Mouse (Mus musculus) stomach, embryonic 15.5 days (tissue): ENCODE results near the gene Crb2. TPM values are rescaled to one million over a fixed set of nuclear protein-coding genes. Genes with fewer than 3 reads are reported as not detected.

Experiments
- ATAC-seq: fragments of 200-750 bp; cut with Nextera tagmentation; 2 replicates; pipeline ENCODE4 v1.8.0; 2017; ENCODE audit warnings: low read depth, moderate number of reproducible peaks, moderate TSS enrichment; ENCODE audit not compliant: insufficient read depth, low FRiP score
- H3K27ac ChIP-seq: fragments of 300-500 bp; sonication (generic); 2 replicates; pipeline ENCODE4 v1.5.1; 2015; ENCODE audit warnings: mild to moderate bottlenecking, inconsistent platforms
- H3K27me3 ChIP-seq: fragments of 300-500 bp; sonication (generic); replicated peaks from 2 replicates; pipeline ENCODE4 v1.6.1; 2015; ENCODE audit warnings: inconsistent platforms
- H3K36me3 ChIP-seq: fragments of 300-500 bp; sonication (generic); 2 replicates; pipeline ENCODE4 v1.6.1; 2015; ENCODE audit warnings: inconsistent platforms
- H3K4me1 ChIP-seq: fragments of 300-500 bp; sonication (generic); 2 replicates; pipeline ENCODE4 v1.6.1; 2015; ENCODE audit warnings: inconsistent platforms
- H3K4me2 ChIP-seq: fragments of 300-500 bp; sonication (generic); 2 replicates; pipeline ENCODE4 v1.6.1; 2015; ENCODE audit warnings: mild to moderate bottlenecking, inconsistent platforms
- H3K4me3 ChIP-seq: fragments of 300-500 bp; sonication (generic); replicated peaks from 2 replicates; pipeline ENCODE4 v1.5.1; 2015; ENCODE audit warnings: inconsistent platforms
- H3K9ac ChIP-seq: fragments of 300-500 bp; sonication (generic); 2 replicates; pipeline ENCODE4 v1.6.1; 2015; ENCODE audit warnings: inconsistent platforms
- H3K9me3 ChIP-seq: fragments of 300-500 bp; sonication (generic); 2 replicates; pipeline ENCODE4 v1.6.1; 2016; ENCODE audit warnings: inconsistent platforms
- WGBS: fragments of 180-500 bp; shearing (Covaris S2); methylation state at CpG from one replicate; pipeline ENCODE4 v1.1.7; 2015; 5-methylcytosine and 5-hydroxymethylcytosine counted together
- polyA plus RNA-seq: library from polyadenylated mRNA; unstranded; fragments of >200 nt; fragmentation: Nextera tagmentation; extraction: Ambion mirVana; gene quantifications from 2 replicates; pipeline ENCODE4 v1.2.1, GENCODE M21; 2015

Gene Crb2
- polyA plus RNA-seq, 1 experiment from 2014 or later, result 2.0 TPM

- no peaks in the 10 kb centered on the region for H3K27me3 ChIP-seq
- 0 out of 2 replicates have a peak, but pooled peaks cover 9% of the 10 kb centered on the region for H3K4me1 ChIP-seq
- no peak overlapping the region for H3K4me2 ChIP-seq
- no peaks in the 10 kb centered on the region for H3K9me3 ChIP-seq
- WGBS, result 75% methylated on average over 1 of the region's 1 CpGs
- no peak overlapping the region for H3K9ac ChIP-seq
- no peaks in the 10 kb centered on the region for H3K36me3 ChIP-seq
- no peak overlapping the region for H3K4me3 ChIP-seq
- H3K27ac ChIP-seq, result no peak overlapping the region
- ATAC-seq, result no peak
These were observed 24.9 kb upstream of the Crb2 start for GRCm38 (mm10) chr2:37751114-37751513.

GRCm38 (mm10) chr2:37756220-37756930 lies 19.7 kb upstream of the Crb2 start:
- no peak overlapping the region for H3K4me2 ChIP-seq
- ATAC-seq, result no peak

GRCm38 (mm10) chr2:37757016-37757415 lies 19.0 kb upstream of the Crb2 start:
- no peaks in the 10 kb centered on the region for H3K9me3 ChIP-seq
- 75% methylated on average over 5 of the region's 5 CpGs for WGBS
- H3K9ac ChIP-seq, result no peak overlapping the region
- peaks cover 9% of the 10 kb centered on the region for H3K4me1 ChIP-seq
- no peak overlapping the region for H3K4me2 ChIP-seq
- no peaks in the 10 kb centered on the region for H3K36me3 ChIP-seq
- no peak overlapping the region for H3K27ac ChIP-seq
- H3K27me3 ChIP-seq, result 0 out of 2 replicates have a peak, but pooled peaks cover 6% of the 10 kb centered on the region
- no peak for ATAC-seq
- H3K4me3 ChIP-seq, result no peak overlapping the region

More at GRCm38 (mm10) chr2:37756220-37756930, 19.7 kb upstream of the Crb2 start:
- Histone ChIP-seq H3K4me3 (no peak overlapping the region), H3K27ac (no peak overlapping the region), H3K36me3 (no peaks in the 10 kb centered on the region), H3K4me1 (peaks cover 9% of the 10 kb centered on the region), H3K27me3 (0 out of 2 replicates have a peak, but pooled peaks cover 6% of the 10 kb centered on the region), H3K9me3 (no peaks in the 10 kb centered on the region), H3K9ac (no peak overlapping the region)
- 73% methylated on average over 2 of the region's 2 CpGs for WGBS

GRCm38 (mm10) chr2:37757784-37758183 lies 18.3 kb upstream of the Crb2 start:
- Histone ChIP-seq H3K27ac (no peak overlapping the region), H3K36me3 (no peaks in the 10 kb centered on the region), H3K9me3 (no peaks in the 10 kb centered on the region), H3K27me3 (0 out of 2 replicates have a peak, but pooled peaks cover 6% of the 10 kb centered on the region), H3K4me3 (no peak overlapping the region), H3K4me1 (peaks cover 9% of the 10 kb centered on the region), H3K4me2 (peak overlapping the region; percentile 16; the same call in 1 of the 2 replicates), H3K9ac (no peak overlapping the region)
- 81% methylated on average over 4 of the region's 4 CpGs for WGBS
- ATAC-seq, result no peak

GRCm38 (mm10) chr2:37758343-37759015 lies 17.6 kb upstream of the Crb2 start:
- WGBS, result 23% methylated on average over 21 of the region's 21 CpGs
- H3K4me3 ChIP-seq, result 0 out of 2 replicates have a peak overlapping the region, but pooled peaks have one; percentile 9
- no peak overlapping the region for H3K9ac ChIP-seq
- H3K9me3 ChIP-seq, result no peaks in the 10 kb centered on the region
- H3K4me1 ChIP-seq, result peaks cover 11% of the 10 kb centered on the region
- ATAC-seq, result 0 out of 2 replicates have a peak, but pooled peaks have one; percentile 12
- H3K36me3 ChIP-seq, result no peaks in the 10 kb centered on the region
- H3K27me3 ChIP-seq, result 0 out of 2 replicates have a peak, but pooled peaks cover 6% of the 10 kb centered on the region
- H3K27ac ChIP-seq, result no peak overlapping the region
- peak overlapping the region; percentile 16 for H3K4me2 ChIP-seq

- Histone ChIP-seq H3K4me1 (peaks cover 19% of the 10 kb centered on the region), H3K27me3 (peaks cover 13% of the 10 kb centered on the region; the same call in 1 of the 2 replicates), H3K9ac (no peak overlapping the region), H3K36me3 (no peaks in the 10 kb centered on the region), H3K4me2 (no peak overlapping the region), H3K27ac (no peak overlapping the region), H3K4me3 (no peak overlapping the region), H3K9me3 (no peaks in the 10 kb centered on the region)
- 51% methylated on average over 6 of the region's 6 CpGs for WGBS
- no peak for ATAC-seq
These were observed 15.4 kb upstream of the Crb2 start for GRCm38 (mm10) chr2:37760633-37761032.

- 21% methylated on average over 3 of the region's 3 CpGs for WGBS
- Histone ChIP-seq H3K36me3 (no peaks in the 10 kb centered on the region), H3K4me3 (no peak overlapping the region), H3K27me3 (peaks cover 18% of the 10 kb centered on the region; the same call in 1 of the 2 replicates), H3K27ac (no peak overlapping the region), H3K4me2 (no peak overlapping the region), H3K9me3 (no peaks in the 10 kb centered on the region), H3K9ac (no peak overlapping the region), H3K4me1 (peaks cover 33% of the 10 kb centered on the region)
- no peak for ATAC-seq
These were observed 12.4 kb upstream of the Crb2 start for GRCm38 (mm10) chr2:37763638-37764037.

- Histone ChIP-seq H3K4me1 (peaks cover 37% of the 10 kb centered on the region), H3K9ac (no peak overlapping the region), H3K27me3 (peaks cover 24% of the 10 kb centered on the region; the same call in 1 of the 2 replicates), H3K27ac (no peak overlapping the region), H3K9me3 (no peaks in the 10 kb centered on the region), H3K36me3 (no peaks in the 10 kb centered on the region), H3K4me3 (no peak overlapping the region), H3K4me2 (no peak overlapping the region)
- WGBS, result 87% methylated on average over 2 of the region's 2 CpGs
- no peak for ATAC-seq
These were observed 11.5 kb upstream of the Crb2 start for GRCm38 (mm10) chr2:37764514-37764913.

- Histone ChIP-seq H3K4me2 (no peak overlapping the region; the same call in 1 of the 2 replicates), H3K4me1 (peaks cover 37% of the 10 kb centered on the region), H3K4me3 (no peak overlapping the region), H3K36me3 (no peaks in the 10 kb centered on the region), H3K27me3 (peaks cover 24% of the 10 kb centered on the region; the same call in 1 of the 2 replicates), H3K9me3 (no peaks in the 10 kb centered on the region), H3K9ac (no peak overlapping the region), H3K27ac (no peak overlapping the region)
- no peak for ATAC-seq
- WGBS, result 26% methylated on average over 21 of the region's 21 CpGs
These were observed 11.0 kb upstream of the Crb2 start for GRCm38 (mm10) chr2:37765082-37765483.

- no peak overlapping the region for H3K27ac ChIP-seq
- ATAC-seq, result no peak
- H3K4me2 ChIP-seq, result no peak overlapping the region
- peaks cover 37% of the 10 kb centered on the region for H3K4me1 ChIP-seq
- H3K9me3 ChIP-seq, result no peaks in the 10 kb centered on the region
- 60% methylated on average over 11 of the region's 11 CpGs for WGBS
- no peak overlapping the region for H3K4me3 ChIP-seq
- peaks cover 19% of the 10 kb centered on the region; the same call in 1 of the 2 replicates for H3K27me3 ChIP-seq
- no peaks in the 10 kb centered on the region for H3K36me3 ChIP-seq
- H3K9ac ChIP-seq, result no peak overlapping the region
These were observed 9.9 kb upstream of the Crb2 start for GRCm38 (mm10) chr2:37766027-37766761.

- H3K27ac ChIP-seq, result no peak overlapping the region; the same call in 1 of the 2 replicates
- H3K36me3 ChIP-seq, result no peaks in the 10 kb centered on the region
- WGBS, result 13% methylated on average over 9 of the region's 9 CpGs
- no peaks in the 10 kb centered on the region for H3K9me3 ChIP-seq
- no peak overlapping the region for H3K4me3 ChIP-seq
- H3K9ac ChIP-seq, result no peak overlapping the region
- H3K27me3 ChIP-seq, result peaks cover 19% of the 10 kb centered on the region; the same call in 1 of the 2 replicates
- peak overlapping the region; percentile 29; the same call in 1 of the 2 replicates for H3K4me2 ChIP-seq
- no peak for ATAC-seq
- peaks cover 43% of the 10 kb centered on the region for H3K4me1 ChIP-seq
These were observed 8.9 kb upstream of the Crb2 start for GRCm38 (mm10) chr2:37767080-37767547.
